Mouse (Mus musculus): ENCODE measurements around the gene En2. TPM values are rescaled to one million over a fixed set of nuclear protein-coding genes. Genes with fewer than 3 reads are reported as not detected.

Gene En2
- polyA plus RNA-seq, 1 experiment from 2014 or later = not detected

Other genes with a start within 250 kb of the En2 start
- gene Insig1, start 94.3 kb upstream of the En2 start, polyA plus RNA-seq (2015; fragmentation: Nextera tagmentation; extraction: Ambion mirVana) = 117 and 136 TPM in 2 replicates
- 0.21 and 0.39 TPM in 2 replicates for gene Cnpy1, start 80.1 kb downstream of the En2 start, polyA plus RNA-seq (2015; fragmentation: Nextera tagmentation; extraction: Ambion mirVana)
- 11.6 and 12.1 TPM in 2 replicates for gene Rbm33, start 151.4 kb downstream of the En2 start, polyA plus RNA-seq (2015; fragmentation: Nextera tagmentation; extraction: Ambion mirVana)

Data from stomach, embryonic 15.5 days (tissue).